Mouse (Mus musculus) lung, postnatal 0 days (tissue): ENCODE results near the gene Ccdc167. TPM values are rescaled to one million over a fixed set of nuclear protein-coding genes. Genes with fewer than 3 reads are reported as not detected.

Experiments used
- ATAC-seq: fragments of 200-750 bp; cut with Nextera tagmentation; 2 replicates; pipeline ENCODE4 v1.8.0; 2017; ENCODE audit warnings: moderate library complexity
- DNase-seq: peaks from one replicate; pipeline ENCODE4 v3.0.0-alpha.2; 2016; ENCODE audit warnings: low spot score
- H3K27ac ChIP-seq: fragments of 300-500 bp; sonication (generic); 2 replicates; pipeline ENCODE4 v1.5.1; 2014; ENCODE audit warnings: antibody characterized with exemption, mild to moderate bottlenecking, low read length, mixed read lengths
- H3K27me3 ChIP-seq: fragments of 300-500 bp; sonication (generic); replicated peaks from 2 replicates; pipeline ENCODE4 v1.6.1; 2014; ENCODE audit warnings: low read length, mixed read lengths; ENCODE audit not compliant: insufficient read depth
- H3K36me3 ChIP-seq: fragments of 300-500 bp; sonication (generic); 2 replicates; pipeline ENCODE4 v1.6.1; 2014; ENCODE audit warnings: low read length, mixed read lengths; ENCODE audit not compliant: insufficient read depth
- H3K4me1 ChIP-seq: fragments of 300-500 bp; sonication (generic); 2 replicates; pipeline ENCODE4 v1.6.1; 2014; ENCODE audit warnings: antibody characterized with exemption, low read depth, low read length, mixed read lengths; ENCODE audit not compliant: insufficient read depth
- H3K4me2 ChIP-seq: fragments of 300-500 bp; sonication (generic); replicated peaks from 2 replicates; pipeline ENCODE4 v1.6.1; 2014; ENCODE audit warnings: low read depth, mild to moderate bottlenecking, low read length, moderate library complexity, mixed read lengths
- H3K4me3 ChIP-seq: fragments of 300-500 bp; sonication (generic); 2 replicates; pipeline ENCODE4 v1.5.1; 2014; ENCODE audit warnings: low read depth, low read length
- H3K9ac ChIP-seq: fragments of 300-500 bp; sonication (generic); replicated peaks from 2 replicates; pipeline ENCODE4 v1.6.1; 2014; ENCODE audit warnings: low read depth, mild to moderate bottlenecking
- H3K9me3 ChIP-seq: fragments of 300-500 bp; sonication (generic); 2 replicates; pipeline ENCODE4 v1.6.1; 2016; ENCODE audit warnings: low read length, mixed read lengths
- CTCF ChIP-seq: IDR thresholded peaks from 2 replicates; pipeline ENCODE4 v1.5.1; 2016; ENCODE audit warnings: antibody characterized with exemption, mild to moderate bottlenecking
- EP300 ChIP-seq: IDR thresholded peaks from 2 replicates; pipeline ENCODE4 v1.6.1; 2016; ENCODE audit warnings: antibody characterized with exemption, mild to moderate bottlenecking, control low read depth
- WGBS: fragments of 180-500 bp; shearing (Covaris S2); extraction: QIAGEN DNeasy Blood & Tissue Kit; methylation state at CpG from one replicate; pipeline ENCODE4 v1.1.7; 2014; 5-methylcytosine and 5-hydroxymethylcytosine counted together
- polyA plus RNA-seq: library from polyadenylated mRNA; unstranded; fragments of >200 nt; fragmentation: Nextera tagmentation; extraction: Ambion mirVana; gene quantifications from 2 replicates; pipeline ENCODE4 v1.2.1, GENCODE M21; 2015

Gene Ccdc167
- polyA plus RNA-seq, 1 experiment from 2014 or later = 4.1 TPM

- Histone ChIP-seq H3K4me3 (no peak overlapping the region), H3K9ac (no peak overlapping the region), H3K4me2 (no peak overlapping the region), H3K27ac (no peak overlapping the region), H3K27me3 (no peaks in the 10 kb centered on the region), H3K9me3 (no peaks in the 10 kb centered on the region), H3K36me3 (peaks cover 60% of the 10 kb centered on the region), H3K4me1 (no peaks in the 10 kb centered on the region)
- DNase-seq (no peak), ATAC-seq (no peak)
- TF ChIP-seq CTCF = no peak
- WGBS = 76% methylated on average over 2 of the region's 2 CpGs
Measured at GRCm38 (mm10) chr17:29692827-29693226, 24.0 kb downstream of the Ccdc167 start.

- no peak for ATAC-seq
- Histone ChIP-seq H3K4me1 (no peaks in the 10 kb centered on the region), H3K27me3 (no peaks in the 10 kb centered on the region), H3K36me3 (peaks cover 67% of the 10 kb centered on the region), H3K9me3 (no peaks in the 10 kb centered on the region), H3K4me2 (no peak overlapping the region), H3K4me3 (no peak overlapping the region), H3K27ac (no peak overlapping the region), H3K9ac (no peak overlapping the region)
- no peak for DNase-seq
- WGBS = 86% methylated on average over 6 of the region's 6 CpGs
- TF ChIP-seq CTCF (no peak), EP300 (no peak)
Measured at GRCm38 (mm10) chr17:29690257-29690656, 26.6 kb downstream of the Ccdc167 start.

- H3K36me3 ChIP-seq = peaks cover 70% of the 10 kb centered on the region
- H3K4me3 ChIP-seq = no peak overlapping the region
Measured at GRCm38 (mm10) chr17:29688610-29689009, 28.2 kb downstream of the Ccdc167 start.

GRCm38 (mm10) chr17:29687373-29687772, 29.5 kb downstream of the Ccdc167 start:
- Histone ChIP-seq H3K27ac (no peak overlapping the region), H3K4me1 (no peaks in the 10 kb centered on the region), H3K9ac (no peak overlapping the region), H3K27me3 (no peaks in the 10 kb centered on the region), H3K4me3 (no peak overlapping the region), H3K4me2 (no peak overlapping the region), H3K9me3 (no peaks in the 10 kb centered on the region), H3K36me3 (peaks cover 70% of the 10 kb centered on the region)
- no peak for ATAC-seq
- DNase-seq = no peak
- TF ChIP-seq EP300 (no peak), CTCF (no peak)
- WGBS = 87% methylated on average over 6 of the region's 6 CpGs

More at GRCm38 (mm10) chr17:29688610-29689009, 28.2 kb downstream of the Ccdc167 start:
- H3K4me1 ChIP-seq = no peaks in the 10 kb centered on the region
- H3K27me3 ChIP-seq = no peaks in the 10 kb centered on the region
- TF ChIP-seq EP300 = no peak
- TF ChIP-seq CTCF = no peak
- 91% methylated on average over 10 of the region's 10 CpGs for WGBS
- no peak overlapping the region for H3K4me2 ChIP-seq
- H3K27ac ChIP-seq = no peak overlapping the region
- ATAC-seq (no peak), DNase-seq (no peak)
- H3K9me3 ChIP-seq = no peaks in the 10 kb centered on the region
- H3K9ac ChIP-seq = no peak overlapping the region

- Histone ChIP-seq H3K27ac (no peak overlapping the region), H3K4me3 (no peak overlapping the region), H3K9me3 (no peaks in the 10 kb centered on the region), H3K4me2 (no peak overlapping the region), H3K27me3 (no peaks in the 10 kb centered on the region), H3K36me3 (peaks cover 76% of the 10 kb centered on the region), H3K9ac (no peak overlapping the region), H3K4me1 (no peaks in the 10 kb centered on the region)
- TF ChIP-seq CTCF (no peak), EP300 (no peak)
- DNase-seq = no peak
- ATAC-seq = no peak
- WGBS = 97% methylated on average over 5 of the region's 5 CpGs
Measured at GRCm38 (mm10) chr17:29686771-29687170, 30.1 kb downstream of the Ccdc167 start.

- ATAC-seq (no peak), DNase-seq (no peak)
- no peak overlapping the region for H3K4me2 ChIP-seq
- no peaks in the 10 kb centered on the region for H3K27me3 ChIP-seq
- 87% methylated on average over 4 of the region's 4 CpGs for WGBS
- peaks cover 67% of the 10 kb centered on the region for H3K36me3 ChIP-seq
- H3K9ac ChIP-seq = no peak overlapping the region
- H3K4me3 ChIP-seq = no peak overlapping the region
- H3K4me1 ChIP-seq = no peaks in the 10 kb centered on the region
- no peaks in the 10 kb centered on the region for H3K9me3 ChIP-seq
- no peak for TF ChIP-seq EP300
- TF ChIP-seq CTCF = no peak
- no peak overlapping the region for H3K27ac ChIP-seq
Measured at GRCm38 (mm10) chr17:29684275-29684674, 32.6 kb downstream of the Ccdc167 start.

GRCm38 (mm10) chr17:29683127-29683526, 33.7 kb downstream of the Ccdc167 start:
- Histone ChIP-seq H3K27ac (no peak overlapping the region), H3K4me3 (no peak overlapping the region), H3K4me2 (no peak overlapping the region), H3K9me3 (no peaks in the 10 kb centered on the region), H3K27me3 (no peaks in the 10 kb centered on the region), H3K4me1 (no peaks in the 10 kb centered on the region), H3K36me3 (peaks cover 60% of the 10 kb centered on the region), H3K9ac (no peak overlapping the region)
- TF ChIP-seq EP300 (no peak), CTCF (no peak)
- DNase-seq (peak; percentile 38), ATAC-seq (no peak)
- WGBS = 78% methylated on average over 2 of the region's 2 CpGs
